Mouse (Mus musculus) lung, embryonic 16.5 days (tissue): ENCODE data around the gene 4930564D02Rik. TPM values are rescaled to one million over a fixed set of nuclear protein-coding genes. Genes with fewer than 3 reads are reported as not detected.

ENCODE experiments used
- ATAC-seq: fragments of 200-750 bp; cut with Nextera tagmentation; 2 replicates; pipeline ENCODE4 v1.8.0; 2017; ENCODE audit warnings: low read depth, mild to moderate bottlenecking, moderate library complexity
- H3K27ac ChIP-seq: fragments of 300-500 bp; sonication (generic); 2 replicates; pipeline ENCODE4 v1.5.1; 2014; ENCODE audit warnings: mild to moderate bottlenecking, control low read depth, low read length
- H3K27me3 ChIP-seq: fragments of 300-500 bp; sonication (generic); 2 replicates; pipeline ENCODE4 v1.6.1; 2014; ENCODE audit warnings: low read depth, low read length, mixed read lengths; ENCODE audit not compliant: control insufficient read depth, insufficient read depth
- H3K36me3 ChIP-seq: fragments of 300-500 bp; sonication (generic); 2 replicates; pipeline ENCODE4 v1.6.1; 2014; ENCODE audit warnings: low read length; ENCODE audit not compliant: control insufficient read depth, insufficient read depth
- H3K4me1 ChIP-seq: fragments of 300-500 bp; sonication (generic); replicated peaks from 2 replicates; pipeline ENCODE4 v1.6.1; 2014; ENCODE audit warnings: low read length, mixed read lengths; ENCODE audit not compliant: control insufficient read depth, insufficient read depth
- H3K4me2 ChIP-seq: fragments of 300-500 bp; sonication (generic); 2 replicates; pipeline ENCODE4 v1.6.1; 2014; ENCODE audit warnings: low read depth, low read length, control low read depth
- H3K4me3 ChIP-seq: fragments of 300-500 bp; sonication (generic); 2 replicates; pipeline ENCODE4 v1.5.1; 2014; ENCODE audit warnings: mild to moderate bottlenecking, low read length, control low read depth
- H3K9ac ChIP-seq: fragments of 300-500 bp; sonication (generic); 2 replicates; pipeline ENCODE4 v1.6.1; 2014; ENCODE audit warnings: low read length, control low read depth
- H3K9me3 ChIP-seq: fragments of 300-500 bp; sonication (generic); 2 replicates; pipeline ENCODE4 v1.6.1; 2016; ENCODE audit warnings: low read length; ENCODE audit not compliant: control insufficient read depth
- WGBS: fragments of 180-500 bp; shearing (Covaris S2); extraction: QIAGEN DNeasy Blood & Tissue Kit; methylation state at CpG from one replicate; pipeline ENCODE4 v1.1.7; 2014; 5-methylcytosine and 5-hydroxymethylcytosine counted together
- polyA plus RNA-seq: library from polyadenylated mRNA; unstranded; fragments of >200 nt; fragmentation: Nextera tagmentation; extraction: Ambion mirVana; gene quantifications from 2 replicates; pipeline ENCODE4 v1.2.1, GENCODE M21; 2015

4930564D02Rik gene
- polyA plus RNA-seq, 1 experiment from 2014 or later: not detected

DNA sequence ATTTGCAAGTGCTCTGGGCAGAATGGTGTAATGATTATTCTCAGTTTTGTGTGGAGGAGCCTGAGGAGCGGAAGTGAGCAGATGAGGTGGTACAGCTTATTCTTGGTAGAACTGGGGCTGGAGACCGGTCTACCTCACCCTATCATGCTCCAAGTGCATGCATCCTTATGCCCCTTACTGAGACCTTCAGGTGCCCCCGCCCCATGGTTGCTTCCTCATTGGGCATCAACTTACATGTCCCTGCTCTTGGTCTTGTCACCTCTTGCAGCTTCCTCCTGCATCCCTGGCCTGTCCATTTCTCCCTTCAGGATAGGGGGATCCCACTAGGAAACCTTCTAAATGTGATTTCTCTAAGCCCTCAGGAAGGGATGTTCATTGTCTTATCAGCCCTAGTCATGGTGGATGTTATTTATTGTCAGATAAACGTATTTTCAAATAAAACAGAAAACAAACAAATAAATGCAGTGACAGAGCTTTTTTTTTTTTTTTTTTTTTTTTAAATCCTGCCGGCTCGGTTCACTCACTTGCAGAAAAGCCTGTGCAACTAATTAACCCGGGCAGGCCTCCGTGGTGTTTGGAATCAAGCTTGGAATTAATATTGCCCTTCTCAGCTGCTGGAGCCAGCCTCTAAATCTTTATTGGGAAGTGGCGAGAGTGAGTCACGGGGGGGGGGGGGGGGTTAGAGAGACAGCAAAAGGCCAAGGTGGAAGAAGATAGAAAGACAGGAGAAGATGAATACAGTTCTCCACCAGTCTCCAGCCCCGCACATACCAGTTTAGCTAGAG, 26.3 kb downstream of the 4930564D02Rik start:
- 70% methylated on average over 11 of the region's 11 CpGs for WGBS
- Histone ChIP-seq H3K4me2 (no peak overlapping the region), H3K36me3 (no peaks in the 10 kb centered on the region), H3K4me1 (no peaks in the 10 kb centered on the region), H3K4me3 (no peak overlapping the region), H3K9ac (no peak overlapping the region), H3K27me3 (no peaks in the 10 kb centered on the region), H3K27ac (no peak overlapping the region), H3K9me3 (no peaks in the 10 kb centered on the region)
- no peak for ATAC-seq

DNA sequence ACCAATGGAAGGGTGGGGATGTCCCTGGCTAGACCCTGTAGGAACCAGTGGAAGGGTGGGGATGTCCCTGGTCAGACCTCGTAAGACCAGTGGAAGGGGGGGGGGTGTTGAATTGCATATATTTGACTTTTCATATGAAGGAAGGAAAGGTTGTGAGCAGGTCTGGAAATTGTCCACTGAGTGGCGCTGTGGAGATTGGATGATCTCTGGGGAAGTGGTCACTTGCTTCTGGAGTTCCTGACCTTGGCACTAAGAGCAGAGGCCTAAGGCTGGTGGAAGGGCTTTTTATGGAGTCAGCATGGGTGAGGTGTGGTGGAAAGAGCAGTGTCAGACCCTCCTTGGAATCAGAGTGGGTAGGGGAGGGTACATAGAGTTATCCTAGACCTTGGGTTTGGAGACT, 27.8 kb downstream of the 4930564D02Rik start:
- H3K4me2 ChIP-seq: no peak overlapping the region
- no peaks in the 10 kb centered on the region for H3K4me1 ChIP-seq
- no peaks in the 10 kb centered on the region for H3K27me3 ChIP-seq
- ATAC-seq: no peak
- H3K9ac ChIP-seq: no peak overlapping the region
- H3K36me3 ChIP-seq: no peaks in the 10 kb centered on the region
- 55% methylated on average over 2 of the region's 2 CpGs for WGBS
- H3K4me3 ChIP-seq: no peak overlapping the region
- no peak overlapping the region for H3K27ac ChIP-seq
- no peaks in the 10 kb centered on the region for H3K9me3 ChIP-seq

DNA sequence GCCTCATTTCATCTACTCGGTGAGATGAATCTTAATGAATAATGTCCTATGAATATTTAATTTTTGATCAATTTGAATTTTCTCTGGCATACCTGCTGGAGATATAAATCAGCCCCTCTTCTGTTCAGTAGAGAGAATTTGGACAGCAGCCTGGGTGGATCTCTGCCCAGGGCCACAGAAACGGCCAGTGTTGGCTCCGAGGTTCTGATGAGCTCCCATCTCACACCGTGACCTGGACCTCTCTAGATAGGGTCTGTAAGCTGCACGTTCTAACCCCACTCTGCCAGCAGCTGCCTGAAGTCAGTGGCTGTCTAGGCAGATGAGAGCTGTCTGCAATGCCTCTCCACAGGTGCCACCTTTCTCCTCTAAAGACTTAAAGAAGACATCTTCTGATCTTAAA, 28.4 kb downstream of the 4930564D02Rik start:
- no peaks in the 10 kb centered on the region for H3K27me3 ChIP-seq
- no peak overlapping the region for H3K9ac ChIP-seq
- no peaks in the 10 kb centered on the region for H3K4me1 ChIP-seq
- H3K9me3 ChIP-seq: no peaks in the 10 kb centered on the region
- H3K36me3 ChIP-seq: no peaks in the 10 kb centered on the region
- ATAC-seq: no peak
- H3K27ac ChIP-seq: no peak overlapping the region
- 78% methylated on average over 5 of the region's 5 CpGs for WGBS
- H3K4me3 ChIP-seq: no peak overlapping the region
- H3K4me2 ChIP-seq: no peak overlapping the region

DNA sequence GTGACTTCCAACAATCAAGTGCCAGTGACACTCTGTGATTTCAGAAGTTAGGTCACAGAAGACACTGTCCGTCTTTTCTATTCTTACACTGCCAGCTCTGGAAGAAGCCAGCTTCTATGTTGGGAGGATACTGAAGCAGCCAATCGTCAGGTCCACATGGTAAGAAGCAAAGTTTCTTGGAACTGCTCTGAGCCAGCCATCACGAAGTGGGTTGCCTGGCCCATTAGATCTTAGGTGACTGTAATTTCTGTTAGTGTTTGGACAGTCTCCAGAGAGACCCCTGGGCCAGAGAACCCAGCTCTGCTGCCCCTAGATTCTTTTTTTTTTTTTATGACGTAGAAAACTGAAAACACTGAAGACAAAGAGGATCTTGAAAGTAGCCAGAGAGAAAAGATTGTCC, 30.9 kb downstream of the 4930564D02Rik start:
- Histone ChIP-seq H3K36me3 (no peaks in the 10 kb centered on the region), H3K9ac (no peak overlapping the region), H3K4me1 (no peaks in the 10 kb centered on the region), H3K4me2 (no peak overlapping the region), H3K9me3 (no peaks in the 10 kb centered on the region), H3K4me3 (no peak overlapping the region), H3K27ac (no peak overlapping the region), H3K27me3 (no peaks in the 10 kb centered on the region)
- WGBS: 77% methylated on average over 4 of the region's 4 CpGs
- ATAC-seq: no peak

DNA sequence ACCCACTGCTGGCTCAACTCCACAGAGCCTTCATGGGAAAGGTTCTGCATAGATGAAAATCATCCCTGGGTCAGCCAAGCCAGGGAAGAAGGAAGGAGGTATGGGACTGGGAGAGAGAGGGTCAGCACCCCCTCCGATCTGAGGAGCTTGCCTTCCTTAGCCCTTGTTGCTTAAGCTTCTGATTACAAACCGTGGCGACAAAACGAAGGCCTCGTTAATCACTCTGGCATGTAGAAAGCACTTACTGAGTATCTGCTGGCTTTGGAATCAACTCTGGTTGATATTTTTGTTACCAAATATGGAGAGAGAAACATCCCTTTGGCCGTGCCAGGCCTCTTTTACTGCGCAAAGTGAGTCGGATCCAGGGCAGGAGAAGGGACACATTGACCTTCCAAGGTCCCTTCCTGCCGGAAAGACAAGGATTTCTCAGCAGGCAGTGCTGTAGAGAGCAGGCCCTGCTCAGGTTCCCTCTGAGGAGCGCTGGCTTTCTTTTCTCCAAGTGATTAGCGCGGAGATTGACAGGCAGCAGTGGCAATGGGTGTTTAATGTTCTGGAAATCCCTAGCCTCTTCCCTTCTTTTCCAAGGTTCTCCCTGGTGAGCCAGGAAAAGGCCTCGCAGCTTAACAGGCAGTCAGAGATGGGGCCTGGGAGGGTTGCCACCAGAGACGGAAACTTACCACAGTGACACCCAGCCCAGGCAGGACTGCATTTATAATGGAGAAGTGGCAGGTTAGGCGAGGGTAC, 33.1 kb downstream of the 4930564D02Rik start:
- Histone ChIP-seq H3K4me2 (no peak overlapping the region), H3K9me3 (no peaks in the 10 kb centered on the region), H3K27ac (no peak overlapping the region), H3K36me3 (no peaks in the 10 kb centered on the region), H3K27me3 (no peaks in the 10 kb centered on the region), H3K9ac (no peak overlapping the region), H3K4me3 (no peak overlapping the region), H3K4me1 (no peaks in the 10 kb centered on the region)
- 36% methylated on average over 15 of the region's 15 CpGs for WGBS
- ATAC-seq: no peak

DNA sequence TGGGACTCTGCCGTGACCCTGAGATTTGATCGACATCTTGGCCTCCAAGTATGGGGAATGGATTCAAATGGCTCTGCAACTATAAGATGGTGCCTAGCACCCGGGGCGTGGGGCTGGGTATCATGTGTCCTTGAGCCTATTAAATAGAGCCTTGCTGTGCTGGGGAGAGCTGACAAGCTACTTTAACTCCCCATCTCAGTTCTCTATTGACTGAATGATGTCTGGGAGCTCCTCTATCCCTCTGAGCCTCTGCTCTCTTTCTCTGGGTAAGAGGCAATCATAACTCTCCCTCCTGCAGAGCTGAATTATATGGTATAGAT, 33.6 kb downstream of the 4930564D02Rik start:
- no peak overlapping the region for H3K4me3 ChIP-seq
- no peaks in the 10 kb centered on the region for H3K27me3 ChIP-seq
- H3K4me1 ChIP-seq: no peaks in the 10 kb centered on the region
- no peaks in the 10 kb centered on the region for H3K9me3 ChIP-seq
- no peaks in the 10 kb centered on the region for H3K36me3 ChIP-seq
- no peak overlapping the region for H3K4me2 ChIP-seq
- 78% methylated on average over 4 of the region's 4 CpGs for WGBS
- ATAC-seq: no peak
- no peak overlapping the region for H3K27ac ChIP-seq
- no peak overlapping the region for H3K9ac ChIP-seq

DNA sequence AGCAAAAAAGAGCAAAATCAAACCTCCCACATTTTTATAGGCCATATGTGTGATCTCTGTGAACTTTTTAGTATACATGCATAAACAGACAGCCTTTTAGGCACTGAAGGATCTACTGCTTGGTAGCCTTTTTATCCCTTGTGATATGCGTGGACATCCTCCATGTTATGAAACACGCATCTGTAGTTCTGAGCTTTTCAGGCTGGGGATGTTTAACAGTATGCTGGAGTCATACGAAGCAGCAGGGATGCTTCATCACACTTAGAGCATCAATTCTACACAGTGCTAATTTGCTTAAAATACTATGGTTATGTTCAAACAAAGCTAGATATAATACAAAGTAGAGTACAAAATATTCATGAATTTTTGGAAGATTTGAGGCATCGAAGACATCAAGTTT, 39.2 kb downstream of the 4930564D02Rik start:
- 81% methylated on average over 4 of the region's 4 CpGs for whole genome bisulfite sequencing
- Histone ChIP-seq H3K36me3 (no peaks in the 10 kb centered on the region), H3K4me1 (no peaks in the 10 kb centered on the region), H3K9me3 (no peaks in the 10 kb centered on the region), H3K9ac (no peak overlapping the region), H3K27me3 (no peaks in the 10 kb centered on the region), H3K27ac (no peak overlapping the region), H3K4me3 (no peak overlapping the region), H3K4me2 (no peak overlapping the region)
- no peak for ATAC-seq

DNA sequence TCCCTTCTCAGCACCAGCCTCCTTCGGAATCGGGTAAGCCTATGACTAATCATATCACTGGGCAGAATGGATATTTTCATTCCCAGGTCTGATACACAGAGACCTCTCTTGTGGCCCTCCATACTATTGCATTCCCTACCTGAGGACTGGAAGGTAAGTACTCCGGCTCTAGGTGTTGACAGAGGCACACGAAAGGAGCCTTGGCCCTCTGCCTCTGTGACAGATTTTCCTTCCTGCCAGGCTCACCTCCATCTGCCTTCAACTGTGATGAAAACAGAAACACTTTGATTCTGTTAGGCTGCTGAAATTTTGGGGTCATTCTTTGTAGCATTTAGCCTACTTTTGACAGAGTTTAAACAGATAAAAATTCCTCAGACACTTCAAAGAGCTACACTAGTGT, 47.2 kb downstream of the 4930564D02Rik start:
- Histone ChIP-seq H3K27me3 (no peaks in the 10 kb centered on the region), H3K36me3 (no peaks in the 10 kb centered on the region), H3K9ac (no peak overlapping the region), H3K4me1 (no peaks in the 10 kb centered on the region), H3K9me3 (peaks cover 2% of the 10 kb centered on the region; the same call in 1 of the 2 replicates), H3K27ac (no peak overlapping the region), H3K4me2 (no peak overlapping the region), H3K4me3 (no peak overlapping the region)
- no peak for ATAC-seq
- WGBS: 79% methylated on average over 4 of the region's 4 CpGs

DNA sequence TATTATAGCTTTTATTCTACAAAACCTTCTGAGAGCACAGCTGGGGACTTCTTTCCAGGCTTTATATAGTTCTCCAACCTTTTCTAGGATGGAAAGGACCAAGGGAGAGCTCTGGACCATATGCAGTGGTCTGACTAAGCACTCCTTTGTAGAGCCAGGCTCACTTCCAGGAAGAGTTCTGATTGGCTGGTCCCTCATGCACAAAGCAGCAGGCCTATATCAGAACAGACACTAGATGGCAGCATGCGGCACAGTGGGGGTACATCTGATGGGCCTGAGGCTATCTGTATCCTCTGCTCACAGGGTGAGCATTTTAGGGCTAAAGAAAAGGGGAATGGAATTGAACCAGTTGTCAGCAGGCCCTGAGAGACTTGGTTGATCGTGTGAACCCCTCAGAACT, 47.6 kb downstream of the 4930564D02Rik start:
- Histone ChIP-seq H3K9me3 (peaks cover 2% of the 10 kb centered on the region; the same call in 1 of the 2 replicates), H3K4me2 (no peak overlapping the region), H3K4me3 (no peak overlapping the region), H3K4me1 (no peaks in the 10 kb centered on the region), H3K36me3 (no peaks in the 10 kb centered on the region), H3K9ac (no peak overlapping the region), H3K27me3 (no peaks in the 10 kb centered on the region), H3K27ac (no peak overlapping the region)
- peak; percentile 68 for ATAC-seq
- 27% methylated on average over 2 of the region's 2 CpGs for WGBS
